Mouse (Mus musculus): Measurements from ENCODE around the gene Naip6. TPM values are rescaled to one million over a fixed set of nuclear protein-coding genes. Genes with fewer than 3 reads are reported as not detected.
"Not testable (repeated sequence)": the region's sequence is repeated elsewhere in the genome, so short reads cannot be mapped to it uniquely, and the experiment has no call there.

Naip6 gene
- polyA plus RNA-seq (2014; fragmentation: Nextera tagmentation; extraction: Ambion mirVana): 0.03 and 0.08 TPM in 2 replicates

GRCm38 (mm10) chr13:100317256-100317893, at the start of gene Naip6:
TSS of gene Naip6 (minus strand) at chr13:100317674.
- H3K4me1 ChIP-seq (ENCODE audit: control insufficient read depth, insufficient read depth, low read length); H3K36me3 ChIP-seq (ENCODE audit: control insufficient read depth, insufficient read depth, low read length); H3K27me3 ChIP-seq (ENCODE audit: control insufficient read depth, insufficient read depth, low read length); H3K9ac ChIP-seq (replicated peaks; ENCODE audit: low read depth, low read length); H3K4me3 ChIP-seq (ENCODE audit: low read depth, low read length); H3K9me3 ChIP-seq (ENCODE audit: control insufficient read depth, low read length); ATAC-seq (ENCODE audit: low read depth); H3K27ac ChIP-seq (ENCODE audit: low read depth, low read length); H3K4me2 ChIP-seq (ENCODE audit: low read depth, low read length): not testable (repeated sequence)
- WGBS: 73% methylated on average over 5 of the region's 6 CpGs

DNA sequence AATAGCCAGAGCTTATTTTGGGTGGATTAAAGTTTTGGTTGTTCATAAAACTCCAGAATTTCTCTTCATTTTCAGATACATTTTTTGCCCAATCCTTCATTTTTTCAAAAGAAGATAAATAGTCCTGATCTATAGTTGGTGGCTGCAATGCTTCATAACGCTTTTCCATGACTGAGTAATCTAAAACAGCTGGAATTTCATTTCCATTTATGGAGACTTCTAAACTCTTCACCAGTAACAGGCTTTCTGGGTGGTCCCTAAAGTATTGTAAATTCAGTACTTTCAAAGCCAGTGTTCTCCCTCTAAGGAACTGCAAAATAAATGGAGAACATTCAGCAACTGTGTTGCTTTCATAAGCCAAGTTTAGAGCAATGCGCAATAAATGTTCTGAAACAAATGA, 34.8 kb upstream of the Naip6 start:
- not testable (repeated sequence) for H3K9ac ChIP-seq (replicated peaks; ENCODE audit: low read depth, low read length); H3K4me1 ChIP-seq (ENCODE audit: control insufficient read depth, insufficient read depth, low read length); H3K9me3 ChIP-seq (ENCODE audit: control insufficient read depth, low read length); ATAC-seq (ENCODE audit: low read depth); H3K4me3 ChIP-seq (ENCODE audit: low read depth, low read length); H3K36me3 ChIP-seq (ENCODE audit: control insufficient read depth, insufficient read depth, low read length); H3K4me2 ChIP-seq (ENCODE audit: low read depth, low read length); H3K27ac ChIP-seq (ENCODE audit: low read depth, low read length); H3K27me3 ChIP-seq (ENCODE audit: control insufficient read depth, insufficient read depth, low read length)
- 81% methylated on average over 2 of the region's 2 CpGs for WGBS

GRCm38 (mm10) chr13:100349510-100350173, 32.2 kb upstream of the Naip6 start:
- not testable (repeated sequence) for H3K9me3 ChIP-seq (ENCODE audit: control insufficient read depth, low read length); H3K27me3 ChIP-seq (ENCODE audit: control insufficient read depth, insufficient read depth, low read length); H3K4me2 ChIP-seq (ENCODE audit: low read depth, low read length); H3K9ac ChIP-seq (replicated peaks; ENCODE audit: low read depth, low read length); H3K27ac ChIP-seq (ENCODE audit: low read depth, low read length); H3K4me1 ChIP-seq (ENCODE audit: control insufficient read depth, insufficient read depth, low read length); H3K4me3 ChIP-seq (ENCODE audit: low read depth, low read length); H3K36me3 ChIP-seq (ENCODE audit: control insufficient read depth, insufficient read depth, low read length); ATAC-seq (ENCODE audit: low read depth)
- WGBS: 67% methylated on average over 1 of the region's 2 CpGs

DNA sequence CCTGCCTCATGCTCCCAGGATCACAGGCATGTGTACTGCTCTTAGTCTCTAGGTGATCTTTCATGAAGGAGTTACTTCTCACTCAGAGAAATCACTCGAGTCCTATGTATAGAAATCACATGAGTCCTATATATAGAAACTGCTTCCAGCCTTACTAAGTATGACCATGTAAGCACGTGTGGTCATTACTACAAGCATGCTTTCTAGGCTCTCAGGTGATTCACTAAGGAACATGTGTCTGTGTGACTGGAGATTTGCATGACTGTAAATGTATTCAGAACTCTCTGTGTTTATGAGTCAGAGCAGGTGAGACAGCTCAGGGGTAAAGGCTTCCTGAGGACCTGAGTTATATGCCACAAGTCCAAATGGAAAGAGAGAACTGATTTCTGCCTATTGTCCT, 24.3 kb upstream of the Naip6 start:
- H3K27me3 ChIP-seq (ENCODE audit: control insufficient read depth, insufficient read depth, low read length): no peaks in the 10 kb centered on the region
- H3K36me3 ChIP-seq (ENCODE audit: control insufficient read depth, insufficient read depth, low read length): no peaks in the 10 kb centered on the region
- H3K9ac ChIP-seq (replicated peaks; ENCODE audit: low read depth, low read length): no peak overlapping the region
- no peaks in the 10 kb centered on the region for H3K9me3 ChIP-seq (ENCODE audit: control insufficient read depth, low read length)
- no peak overlapping the region for H3K4me3 ChIP-seq (ENCODE audit: low read depth, low read length)
- H3K4me1 ChIP-seq (ENCODE audit: control insufficient read depth, insufficient read depth, low read length): no peaks in the 10 kb centered on the region
- WGBS: 76% methylated on average over 2 of the region's 2 CpGs
- no peak overlapping the region for H3K27ac ChIP-seq (ENCODE audit: low read depth, low read length)
- no peak overlapping the region for H3K4me2 ChIP-seq (ENCODE audit: low read depth, low read length)
- ATAC-seq (ENCODE audit: low read depth): no peak

DNA sequence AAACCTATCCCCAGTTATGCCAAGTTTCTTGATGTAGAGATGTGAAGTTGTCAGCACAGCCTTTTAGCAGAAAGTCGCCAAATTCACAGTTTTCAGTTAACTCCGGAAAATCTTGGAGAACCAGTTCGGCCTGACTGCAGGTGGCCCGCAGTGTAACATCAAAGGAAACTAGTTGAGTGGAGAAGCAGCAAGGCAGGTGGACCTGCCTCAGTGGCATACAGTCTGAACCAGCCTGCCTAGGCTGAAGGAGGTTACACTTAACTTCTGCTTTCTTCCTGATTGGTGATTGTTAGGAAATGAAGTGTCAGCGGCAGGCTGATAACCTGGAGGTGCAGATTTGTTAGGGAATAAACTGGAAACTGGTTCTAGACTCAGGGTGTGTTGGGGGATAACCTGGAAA, 14.3 kb upstream of the Naip6 start:
- not testable (repeated sequence) for H3K4me1 ChIP-seq (ENCODE audit: control insufficient read depth, insufficient read depth, low read length); H3K9ac ChIP-seq (replicated peaks; ENCODE audit: low read depth, low read length)
- WGBS: 43% methylated on average over 5 of the region's 5 CpGs

DNA sequence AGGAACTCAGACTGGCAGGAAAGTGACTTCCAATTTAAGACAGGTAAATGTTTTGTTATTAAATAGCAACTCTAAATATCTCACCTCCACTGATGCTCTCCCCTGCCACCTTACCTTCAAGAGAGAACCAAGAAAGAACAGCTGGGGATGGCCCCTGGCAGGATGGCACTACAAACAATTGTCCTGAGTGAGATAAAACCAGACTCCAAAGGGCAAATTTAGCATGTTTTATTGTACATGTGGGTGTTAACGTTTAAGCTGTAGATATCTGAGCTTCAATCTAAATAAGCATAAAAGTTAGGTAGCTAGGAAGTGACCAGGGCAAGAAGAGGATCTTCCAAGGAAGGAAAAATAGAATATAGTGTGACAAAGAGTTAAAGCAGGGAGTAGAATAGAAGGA, 11.4 kb upstream of the Naip6 start:
- not testable (repeated sequence) for H3K9me3 ChIP-seq (ENCODE audit: control insufficient read depth, low read length); H3K4me1 ChIP-seq (ENCODE audit: control insufficient read depth, insufficient read depth, low read length); H3K4me3 ChIP-seq (ENCODE audit: low read depth, low read length); H3K36me3 ChIP-seq (ENCODE audit: control insufficient read depth, insufficient read depth, low read length); H3K9ac ChIP-seq (replicated peaks; ENCODE audit: low read depth, low read length); H3K27me3 ChIP-seq (ENCODE audit: control insufficient read depth, insufficient read depth, low read length); H3K27ac ChIP-seq (ENCODE audit: low read depth, low read length); H3K4me2 ChIP-seq (ENCODE audit: low read depth, low read length); ATAC-seq (ENCODE audit: low read depth)
- WGBS: 33% methylated on average over 1 of the region's 1 CpGs

More for the DNA sequence above, 14.3 kb upstream of the Naip6 start:
- H3K4me2 ChIP-seq (ENCODE audit: low read depth, low read length); H3K27ac ChIP-seq (ENCODE audit: low read depth, low read length); ATAC-seq (ENCODE audit: low read depth); H3K36me3 ChIP-seq (ENCODE audit: control insufficient read depth, insufficient read depth, low read length); H3K27me3 ChIP-seq (ENCODE audit: control insufficient read depth, insufficient read depth, low read length); H3K9me3 ChIP-seq (ENCODE audit: control insufficient read depth, low read length); H3K4me3 ChIP-seq (ENCODE audit: low read depth, low read length): not testable (repeated sequence)

GRCm38 (mm10) chr13:100328029-100328428, 10.6 kb upstream of the Naip6 start:
- 72% methylated on average over 2 of the region's 2 CpGs for WGBS
- H3K36me3 ChIP-seq (ENCODE audit: control insufficient read depth, insufficient read depth, low read length); ATAC-seq (ENCODE audit: low read depth); H3K4me3 ChIP-seq (ENCODE audit: low read depth, low read length); H3K4me1 ChIP-seq (ENCODE audit: control insufficient read depth, insufficient read depth, low read length); H3K9ac ChIP-seq (replicated peaks; ENCODE audit: low read depth, low read length); H3K4me2 ChIP-seq (ENCODE audit: low read depth, low read length); H3K9me3 ChIP-seq (ENCODE audit: control insufficient read depth, low read length); H3K27ac ChIP-seq (ENCODE audit: low read depth, low read length); H3K27me3 ChIP-seq (ENCODE audit: control insufficient read depth, insufficient read depth, low read length): not testable (repeated sequence)

DNA sequence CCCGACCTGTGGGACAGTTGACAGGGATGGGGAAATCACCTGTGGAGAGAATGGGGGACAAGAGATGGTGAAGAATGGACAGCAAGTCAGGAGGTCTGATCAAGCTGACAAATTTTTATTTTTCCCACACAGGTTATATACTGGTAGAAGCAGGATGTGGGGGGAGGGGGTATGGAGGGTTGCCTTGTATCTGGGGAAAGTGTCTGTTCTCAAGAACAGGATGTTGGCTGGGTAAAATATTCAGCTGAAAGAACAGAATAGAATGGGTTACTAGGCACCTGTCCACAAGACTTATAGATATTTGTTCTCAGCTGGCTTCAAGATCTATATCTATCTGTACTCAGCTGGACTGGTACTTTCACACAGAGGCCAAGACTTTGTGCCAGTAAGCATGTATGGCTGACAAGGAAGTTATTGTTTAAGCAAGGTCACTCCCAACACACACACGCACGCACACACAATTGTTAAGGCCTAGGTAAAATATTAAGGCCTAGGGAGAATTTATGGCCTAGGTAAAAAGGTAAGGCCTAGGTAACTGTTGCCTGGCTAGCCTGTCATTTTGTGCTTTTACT, 4.9 kb upstream of the Naip6 start:
- H3K9me3 ChIP-seq (ENCODE audit: control insufficient read depth, low read length); H3K27ac ChIP-seq (ENCODE audit: low read depth, low read length); H3K4me3 ChIP-seq (ENCODE audit: low read depth, low read length); H3K4me1 ChIP-seq (ENCODE audit: control insufficient read depth, insufficient read depth, low read length); ATAC-seq (ENCODE audit: low read depth); H3K36me3 ChIP-seq (ENCODE audit: control insufficient read depth, insufficient read depth, low read length); H3K4me2 ChIP-seq (ENCODE audit: low read depth, low read length); H3K27me3 ChIP-seq (ENCODE audit: control insufficient read depth, insufficient read depth, low read length); H3K9ac ChIP-seq (replicated peaks; ENCODE audit: low read depth, low read length): not testable (repeated sequence)
- WGBS: 94% methylated on average over 3 of the region's 3 CpGs

DNA sequence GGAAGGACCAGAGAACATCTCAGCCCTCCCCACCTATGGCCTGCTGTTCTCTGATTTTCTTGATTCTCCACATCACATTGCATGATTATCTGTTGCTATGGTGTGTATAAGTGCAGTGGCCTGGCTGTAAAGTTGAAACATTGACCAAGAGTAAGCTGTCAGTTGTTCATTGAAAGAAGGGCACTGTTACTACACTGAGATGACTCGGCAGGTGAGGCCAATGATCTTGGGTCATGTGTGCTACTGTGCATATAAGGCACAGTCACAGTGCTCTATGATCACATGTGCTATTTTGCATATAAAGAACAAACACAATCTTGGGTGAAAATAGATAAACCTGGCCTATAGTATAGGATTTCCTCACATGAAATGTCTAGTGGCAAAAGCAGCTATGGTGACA, 32.9 kb downstream of the Naip6 start:
- H3K9ac ChIP-seq (replicated peaks; ENCODE audit: low read depth, low read length): no peak overlapping the region
- H3K27ac ChIP-seq (ENCODE audit: low read depth, low read length): no peak overlapping the region
- H3K4me2 ChIP-seq (ENCODE audit: low read depth, low read length): no peak overlapping the region
- H3K9me3 ChIP-seq (ENCODE audit: control insufficient read depth, low read length): no peaks in the 10 kb centered on the region
- H3K4me1 ChIP-seq (ENCODE audit: control insufficient read depth, insufficient read depth, low read length): no peaks in the 10 kb centered on the region
- no peak for ATAC-seq (ENCODE audit: low read depth)
- H3K4me3 ChIP-seq (ENCODE audit: low read depth, low read length): no peak overlapping the region
- no peaks in the 10 kb centered on the region for H3K36me3 ChIP-seq (ENCODE audit: control insufficient read depth, insufficient read depth, low read length)
- no peaks in the 10 kb centered on the region for H3K27me3 ChIP-seq (ENCODE audit: control insufficient read depth, insufficient read depth, low read length)
- WGBS: 78% methylated on average over 1 of the region's 1 CpGs

All from neural tube, embryonic 14.5 days (tissue).